Mouse (Mus musculus) CD4-positive, CD25-positive, alpha-beta regulatory T cell, adult 2 months (primary cell): ENCODE measurements around the gene Vwce.

ENCODE experiments used
- DNase-seq: peaks from one replicate; pipeline ENCODE4 v3.0.0-alpha.2; 2012; ENCODE audit warnings: low read depth, low spot score

Gene Vwce

DNA sequence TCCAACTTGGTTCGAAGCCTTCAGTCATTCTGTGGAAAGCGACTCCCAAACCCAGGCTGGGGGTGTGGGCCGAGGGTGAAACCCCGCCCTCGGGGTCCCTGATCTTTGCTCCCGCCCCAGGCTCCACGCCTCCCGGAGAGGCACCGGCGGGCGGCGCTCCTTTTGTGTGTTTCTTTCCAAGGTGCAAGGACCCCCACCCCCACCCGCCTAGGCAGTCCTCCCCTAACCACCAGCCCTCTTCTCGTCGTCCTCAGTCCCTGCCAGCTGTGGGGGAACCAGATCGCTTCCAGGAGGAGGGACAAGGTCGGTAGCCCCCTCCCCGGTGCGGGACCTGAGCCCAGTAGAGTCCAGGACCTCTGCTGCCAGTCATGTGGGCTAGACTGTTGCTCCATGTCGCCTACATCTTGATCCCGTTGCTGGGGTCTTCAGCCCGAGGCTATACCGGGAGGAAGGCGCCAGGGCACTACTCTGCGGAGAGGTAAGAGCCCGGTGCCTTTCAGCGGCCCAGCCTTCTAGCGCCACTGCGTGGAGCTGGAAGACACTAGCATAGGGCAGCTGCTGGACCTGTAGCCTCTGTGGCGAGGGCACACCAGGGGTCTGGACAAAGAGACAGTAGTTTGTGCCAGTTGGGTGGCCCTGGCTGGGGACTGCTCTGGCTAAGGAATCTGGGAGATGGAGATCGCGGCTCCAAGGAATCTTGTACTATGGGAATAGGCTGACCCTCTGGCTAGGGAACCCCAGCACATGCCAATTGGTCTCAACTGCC is at the start of gene Vwce:
Gene Vwce (plus strand): TSS at position 108 of the 766 bp plus-strand sequence.
- peak; percentile 39 for DNase-seq

DNA sequence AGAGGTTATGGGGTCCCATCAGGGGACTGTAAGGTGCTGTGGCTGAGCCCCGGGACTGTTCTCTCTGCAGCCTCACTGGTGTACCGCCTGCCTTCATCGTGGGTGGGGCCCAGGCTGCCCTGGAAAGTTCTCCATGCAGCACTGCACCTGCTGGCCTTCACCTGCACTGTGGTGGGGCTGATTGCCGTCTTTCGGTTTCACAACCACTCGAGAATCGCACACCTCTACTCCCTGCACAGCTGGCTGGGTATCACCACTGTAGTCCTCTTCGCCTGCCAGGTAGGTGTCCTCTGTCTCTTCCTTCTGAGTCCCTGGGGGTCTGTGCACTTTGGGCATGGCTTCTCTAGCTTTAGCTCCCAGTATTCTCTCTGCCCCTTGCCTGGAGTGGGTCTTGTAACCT is 48.9 kb upstream of the Vwce start:
- DNase-seq: no peak

DNA sequence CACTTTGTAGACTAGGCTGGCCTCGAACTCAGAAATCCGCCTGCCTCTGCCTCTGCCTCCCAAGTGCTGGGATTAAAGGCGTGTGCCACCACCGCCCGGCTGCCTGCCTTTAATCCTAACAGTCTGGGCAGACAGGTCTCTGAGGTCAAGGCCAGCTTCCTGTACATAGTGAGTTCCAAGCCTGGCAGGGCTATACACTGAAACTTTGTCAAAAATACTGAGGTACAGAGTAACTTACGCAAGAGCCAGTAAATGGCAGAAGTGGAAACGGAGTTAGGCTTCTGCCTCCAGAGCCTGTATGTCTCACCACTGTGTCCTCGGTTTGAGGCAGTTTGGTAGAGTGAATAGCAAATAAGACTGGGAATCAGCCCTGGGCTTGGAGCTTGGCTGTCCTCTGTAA is 46.8 kb upstream of the Vwce start:
- no peak for DNase-seq

DNA sequence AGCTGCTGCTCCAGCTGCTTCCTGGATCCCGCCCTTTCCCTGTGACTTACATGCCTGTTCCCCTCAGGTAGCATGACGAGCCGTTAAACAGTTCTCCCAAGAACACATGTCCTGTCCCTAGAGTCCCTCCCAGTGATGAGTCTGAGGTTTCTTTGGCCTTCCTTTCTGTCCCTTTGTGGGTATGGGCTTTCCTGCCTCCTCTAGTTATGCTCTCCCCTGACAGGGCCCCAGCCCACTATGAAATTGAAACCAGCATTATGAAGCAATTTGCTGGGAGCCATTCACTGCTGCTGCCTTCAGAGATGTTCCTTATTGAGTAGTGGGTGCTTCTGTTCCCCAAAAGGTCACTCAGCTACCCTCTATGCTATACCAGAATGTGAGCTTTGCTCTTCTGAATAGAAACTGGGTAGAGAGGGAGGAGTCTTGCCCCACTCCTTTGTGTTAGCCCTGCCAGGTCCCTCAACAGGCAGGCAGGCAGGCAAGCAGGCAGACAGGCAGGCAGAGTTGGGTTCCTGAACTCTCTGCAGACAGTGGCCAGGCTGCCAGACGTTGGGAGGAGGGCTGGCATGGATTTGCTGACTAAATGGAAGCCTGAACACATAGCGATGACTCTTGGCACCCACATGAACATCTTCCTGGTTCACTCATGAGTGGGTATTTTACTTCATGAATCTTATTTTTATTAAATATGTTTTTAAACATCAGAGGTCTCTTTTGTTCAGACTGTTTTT is 44.7 kb upstream of the Vwce start:
- no peak for DNase-seq

DNA sequence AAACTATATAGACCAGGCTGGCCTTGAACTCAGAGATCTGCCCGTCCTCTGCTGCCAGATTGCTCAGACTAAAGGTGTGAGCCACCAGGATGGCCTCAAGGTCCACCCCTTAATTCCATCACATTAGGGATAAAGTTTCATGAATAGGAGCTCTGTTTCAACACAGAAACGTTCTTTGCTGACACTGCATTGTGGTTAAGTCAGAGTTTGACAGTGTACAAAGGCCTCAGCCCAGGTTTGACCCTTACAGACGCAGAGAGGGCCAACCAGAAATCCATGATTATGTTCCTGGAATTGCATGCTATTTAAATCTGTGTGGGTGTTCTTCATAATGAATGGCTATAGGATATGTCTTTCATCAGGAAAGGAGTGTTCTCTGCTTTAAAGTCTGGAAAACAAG is 43.7 kb upstream of the Vwce start:
- DNase-seq: no peak

DNA sequence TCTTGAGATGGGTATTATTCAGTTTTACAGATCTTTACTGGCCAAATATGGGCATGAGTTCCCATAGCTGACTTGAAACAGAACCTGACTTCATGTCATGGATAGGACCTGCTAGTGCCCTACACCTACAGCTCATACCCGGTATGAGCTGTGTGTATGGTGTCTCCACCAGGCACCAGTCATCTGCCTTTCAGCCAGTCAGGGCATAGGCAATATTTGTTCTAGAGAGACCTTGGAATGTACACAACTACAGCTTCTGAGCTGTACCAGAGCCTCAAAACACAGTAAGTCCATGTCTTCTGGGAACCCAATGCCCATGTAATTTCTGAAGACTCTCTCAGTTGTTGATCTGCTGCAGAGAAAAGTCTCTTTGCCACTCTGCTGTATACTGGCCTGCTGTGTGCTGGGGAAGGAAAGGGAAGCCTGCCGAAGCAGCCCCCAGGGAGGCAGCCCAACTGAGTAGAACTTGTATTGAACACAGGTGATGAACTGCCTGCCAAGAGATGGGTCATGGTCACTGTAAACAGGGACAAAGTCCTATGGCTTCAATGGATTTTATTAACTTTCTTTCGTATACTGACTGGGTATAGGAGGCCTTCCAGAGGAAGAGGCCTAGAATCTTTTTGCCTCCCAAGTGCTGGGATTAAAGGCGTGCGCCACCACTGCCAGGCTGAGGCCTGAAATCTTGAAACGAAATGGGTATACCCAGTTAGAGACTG is 42.2 kb upstream of the Vwce start:
- DNase-seq: no peak

DNA sequence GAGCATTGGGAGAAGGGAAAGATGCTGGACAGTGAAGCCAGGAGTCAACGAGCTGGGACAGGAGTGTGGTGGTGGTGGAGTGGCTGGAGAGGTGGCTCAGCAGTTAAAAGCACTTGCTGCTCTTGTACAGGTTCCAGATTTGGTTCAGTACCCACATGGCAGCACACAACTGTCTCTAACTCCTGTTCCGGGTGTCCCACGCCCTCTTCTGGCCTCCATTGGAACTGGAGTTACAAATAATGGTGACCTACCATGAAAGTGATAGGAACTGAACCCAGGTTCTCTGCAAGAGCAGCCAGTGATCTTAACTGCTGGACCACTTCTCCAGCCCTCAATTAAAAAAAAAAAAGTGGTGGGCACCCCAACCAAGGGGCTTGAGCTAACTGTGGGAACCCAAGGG is 35.8 kb upstream of the Vwce start:
- DNase-seq: peak; percentile 55

DNA sequence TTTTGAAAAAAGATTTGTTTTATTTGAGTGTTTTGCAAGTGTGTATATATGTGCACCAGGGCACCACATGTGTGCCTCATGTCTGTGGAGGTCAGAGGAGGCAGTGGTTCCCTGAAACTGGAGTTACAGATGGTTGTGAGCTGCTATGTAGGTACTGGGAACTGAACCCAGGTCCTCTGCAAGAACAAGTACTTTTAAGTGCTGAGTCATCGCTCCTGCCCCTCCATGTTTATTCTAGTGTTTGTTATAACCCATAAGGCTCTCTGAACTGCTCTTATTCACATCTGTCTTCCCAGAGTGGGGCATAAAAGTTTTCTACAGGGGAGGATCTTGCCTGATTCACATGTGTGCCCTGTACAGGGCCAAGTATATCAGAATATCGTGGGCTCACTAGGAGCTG is 34.4 kb upstream of the Vwce start:
- DNase-seq: no peak

DNA sequence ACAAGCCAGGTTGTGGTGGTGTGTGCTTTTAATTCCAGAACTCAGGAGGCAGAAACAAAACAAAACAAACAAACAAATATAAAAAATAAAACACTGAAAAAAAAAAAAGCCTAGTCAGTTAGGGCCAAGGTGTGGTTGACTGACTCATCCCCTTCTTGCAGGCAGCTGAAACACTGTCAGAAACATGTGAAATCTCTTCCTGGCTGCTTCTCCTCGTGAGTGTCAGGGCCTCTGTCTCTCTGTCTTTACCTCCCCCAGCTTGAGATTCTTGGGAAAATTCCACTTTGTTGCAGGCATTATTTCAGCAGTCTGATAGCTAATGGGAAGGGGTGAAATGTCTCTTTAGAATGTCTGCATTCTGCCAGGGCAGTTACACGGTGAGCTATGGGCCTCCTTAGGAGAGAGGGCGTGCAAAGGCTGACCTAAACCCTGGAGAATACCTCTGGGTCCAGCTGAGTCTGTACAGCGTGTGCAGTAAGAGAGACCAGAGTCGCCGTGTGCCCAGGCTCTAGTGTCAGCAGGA is 31.7 kb upstream of the Vwce start:
- DNase-seq: no peak

DNA sequence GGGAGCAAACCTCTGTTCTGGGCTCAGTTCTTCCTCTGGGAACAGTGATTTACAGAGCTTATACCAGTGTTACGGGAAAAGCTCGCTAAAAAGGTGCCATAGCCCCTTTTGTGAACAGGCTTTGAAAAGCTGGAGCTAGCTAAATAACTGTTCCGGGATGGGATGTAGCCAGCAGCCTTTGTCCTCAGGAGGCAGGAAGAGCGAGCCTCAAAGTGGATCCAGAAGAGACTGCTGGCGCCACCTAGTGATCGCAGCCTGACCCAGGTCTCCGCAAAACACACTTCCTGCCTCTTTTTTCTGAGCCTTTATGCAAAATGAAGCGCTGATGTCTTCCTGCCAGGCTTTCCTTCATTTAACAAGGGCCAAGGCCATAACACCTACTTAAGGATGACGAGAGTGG is 31.2 kb upstream of the Vwce start:
- DNase-seq: peak; percentile 95

DNA sequence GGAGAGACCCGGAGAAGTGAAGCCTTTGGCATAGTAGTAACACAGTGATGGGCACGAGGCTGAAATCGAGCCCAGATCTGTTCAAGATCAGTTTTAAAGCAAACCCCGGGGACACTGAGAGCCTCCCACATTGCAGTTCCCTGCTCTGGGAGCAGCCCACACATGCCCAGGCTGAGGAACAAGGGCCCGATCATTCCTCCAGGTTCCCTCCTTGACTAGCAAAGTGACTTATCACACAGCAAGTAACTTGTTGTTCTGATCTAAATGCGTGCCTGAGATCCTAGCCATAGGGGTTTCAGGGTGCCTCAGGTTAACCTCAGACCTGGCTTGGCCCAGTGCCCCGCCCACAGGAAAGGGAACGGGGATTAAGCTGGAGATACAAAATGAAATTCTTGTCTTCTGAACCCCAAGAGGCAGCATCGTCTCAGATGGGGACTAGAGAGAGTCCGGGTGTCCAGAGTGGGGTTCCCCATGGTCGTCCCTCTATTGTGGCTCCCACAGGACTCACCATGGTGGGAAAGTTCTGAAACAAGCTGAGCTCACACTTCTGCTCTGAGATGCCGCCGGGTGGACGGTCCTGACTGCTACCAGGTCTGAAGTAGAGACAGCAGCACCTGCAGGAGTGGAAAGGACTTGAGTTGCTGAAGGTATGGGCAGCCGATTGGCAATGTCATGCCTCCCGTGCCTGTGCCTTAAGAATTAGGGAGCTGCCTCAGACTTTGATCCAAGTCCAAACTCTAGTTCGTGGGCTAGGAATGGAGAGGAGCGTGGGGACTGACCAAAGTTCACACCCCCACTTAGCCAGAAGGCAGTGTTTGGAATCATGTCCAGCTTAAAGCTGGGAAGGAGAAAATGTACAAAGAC is 30.1 kb upstream of the Vwce start:
- DNase-seq: peak; percentile 17

DNA sequence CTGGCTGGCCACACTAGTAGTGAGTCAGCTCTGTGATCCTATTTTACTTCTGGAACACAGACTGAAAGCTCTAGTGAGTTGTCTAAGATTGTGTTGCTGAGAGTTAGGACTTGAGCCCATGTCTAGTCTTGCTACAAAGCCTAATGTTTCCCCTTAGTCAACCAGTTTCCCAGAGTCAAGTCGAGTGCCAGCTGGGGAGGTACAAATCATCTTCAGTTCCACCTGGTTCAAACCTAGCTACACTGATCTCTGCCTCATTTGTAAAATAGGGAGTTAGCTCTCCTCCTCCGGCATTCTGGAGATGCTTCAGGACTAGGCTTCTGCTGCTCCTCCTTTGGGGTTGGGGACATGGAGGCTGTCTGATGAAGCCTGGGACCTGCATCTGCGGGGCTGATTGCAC is 29.5 kb upstream of the Vwce start:
- no peak for DNase-seq

DNA sequence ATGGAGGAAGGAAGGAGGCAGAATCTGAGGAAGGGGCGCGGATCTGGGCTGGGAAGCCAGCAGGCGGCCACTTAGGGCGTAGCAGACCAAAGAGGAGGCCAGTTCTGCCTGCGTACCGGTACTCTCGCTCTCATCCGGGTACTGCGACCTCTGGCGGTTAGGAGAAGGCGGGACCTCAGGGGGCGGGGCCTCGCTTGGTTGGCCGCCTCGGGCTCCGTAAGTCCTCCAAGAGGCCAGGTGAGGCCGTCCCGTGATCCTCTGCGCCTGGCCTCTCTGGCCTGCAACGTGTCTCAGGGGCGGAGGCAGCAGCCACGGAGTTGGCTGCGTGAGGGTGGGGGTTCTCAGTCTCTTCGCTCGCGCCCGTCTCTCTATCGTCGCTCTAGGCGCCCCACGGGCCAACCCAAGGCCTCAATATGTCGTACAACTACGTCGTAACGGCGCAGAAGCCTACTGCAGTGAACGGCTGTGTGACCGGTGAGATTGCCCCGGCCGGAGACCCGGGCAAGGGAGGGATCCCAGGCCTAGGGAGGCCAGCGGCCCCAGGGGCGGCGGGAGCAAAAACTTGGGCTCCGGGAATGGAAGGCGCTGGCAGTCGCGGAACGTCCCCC is 28.6 kb upstream of the Vwce start, which contains the start of the genes Ddb1 and Tkfc:
Gene Ddb1 (plus strand): TSS at position 35 of the 608 bp plus-strand sequence.
Gene Tkfc (minus strand): TSS at position 362 of the 608 bp plus-strand sequence.
- DNase-seq: peak; percentile 99

DNA sequence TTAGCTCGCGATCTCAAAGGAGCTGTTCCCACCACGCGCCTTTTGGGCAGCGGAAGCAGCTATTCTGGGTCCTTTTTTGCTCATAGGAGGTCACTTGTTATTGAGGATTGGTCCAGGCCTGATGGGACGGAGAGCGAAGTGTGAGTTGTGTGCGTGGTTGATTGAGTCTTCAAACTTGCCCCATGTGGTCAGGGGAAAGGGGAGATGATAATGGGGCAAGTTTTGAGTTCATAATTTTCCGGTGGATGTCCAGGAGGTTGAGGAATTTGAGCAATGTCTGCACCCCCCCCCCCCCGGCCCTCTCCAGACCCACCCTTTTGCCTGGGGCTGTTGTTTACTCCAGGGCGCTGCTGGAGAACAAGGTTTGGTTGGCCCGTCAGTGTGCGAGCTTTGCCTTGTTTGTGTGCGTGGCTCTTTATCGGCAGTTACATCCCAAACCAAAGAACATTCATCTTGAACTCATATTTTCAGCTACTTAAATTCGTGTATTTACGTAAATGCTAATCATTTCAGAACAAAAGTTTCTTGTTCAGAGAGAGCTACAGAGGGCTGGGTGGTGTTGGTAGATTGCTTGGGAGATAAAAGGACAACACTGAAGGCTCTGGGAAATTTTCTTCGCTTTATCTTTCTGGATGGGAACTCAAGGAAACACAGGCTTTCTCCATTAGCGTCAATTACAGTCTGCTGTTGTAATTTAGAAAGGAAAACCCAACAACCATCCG is 28.0 kb upstream of the Vwce start:
- peak; percentile 41 for DNase-seq

DNA sequence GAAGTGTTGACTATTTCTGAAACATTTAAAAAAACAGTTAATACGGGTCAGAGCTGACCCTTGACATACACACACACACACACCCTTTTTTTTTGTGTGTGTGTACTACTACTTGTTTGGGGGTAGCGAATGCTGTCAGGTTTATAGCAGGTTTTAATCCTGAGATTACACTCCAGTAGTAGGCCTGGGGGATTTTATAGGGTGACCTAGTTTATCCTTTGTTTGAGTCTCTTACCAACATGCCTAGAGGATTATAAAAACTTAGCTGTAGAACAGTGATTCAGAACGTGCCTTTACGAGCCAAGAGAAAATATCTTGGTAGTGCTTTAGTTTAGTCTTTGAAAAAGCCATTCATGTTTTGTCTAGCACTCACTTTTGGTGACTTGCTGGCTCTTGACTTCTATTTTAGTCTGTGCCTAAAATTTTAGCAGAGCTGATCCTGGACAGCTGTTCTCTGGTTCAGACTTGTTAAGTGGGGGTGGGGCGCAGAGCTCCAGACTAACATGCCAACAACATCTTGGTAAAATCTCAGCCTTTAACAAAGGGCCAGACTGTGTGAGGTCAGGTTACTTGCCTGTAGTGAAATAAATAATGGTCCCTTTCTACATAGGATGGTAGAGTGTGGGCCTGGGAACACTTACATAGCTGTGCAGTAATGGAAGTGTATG is 25.3 kb upstream of the Vwce start:
- no peak for DNase-seq

DNA sequence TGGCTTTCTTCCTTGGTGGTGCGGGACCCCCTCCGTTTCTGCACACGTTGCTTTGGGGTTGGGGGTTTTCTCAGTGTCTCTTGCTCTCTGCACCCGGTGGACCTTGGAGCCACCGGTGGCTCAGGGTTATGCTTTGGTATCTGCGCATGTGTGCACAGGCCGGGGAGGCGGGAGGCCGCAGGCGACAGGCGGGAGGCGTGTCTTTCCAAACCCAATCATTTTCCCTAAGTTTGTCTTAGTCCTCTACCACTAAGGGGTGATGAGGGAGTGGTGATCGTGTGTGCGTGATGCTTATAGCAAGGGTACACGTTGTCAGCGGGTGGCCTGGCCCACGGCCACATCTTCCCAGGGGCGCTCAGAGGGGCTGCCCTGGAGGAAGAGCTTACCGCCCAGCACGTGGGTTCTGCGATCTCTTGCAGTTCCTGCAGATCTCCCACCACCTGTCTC is 882 bp downstream of the Vwce start:
- DNase-seq: peak; percentile 28

DNA sequence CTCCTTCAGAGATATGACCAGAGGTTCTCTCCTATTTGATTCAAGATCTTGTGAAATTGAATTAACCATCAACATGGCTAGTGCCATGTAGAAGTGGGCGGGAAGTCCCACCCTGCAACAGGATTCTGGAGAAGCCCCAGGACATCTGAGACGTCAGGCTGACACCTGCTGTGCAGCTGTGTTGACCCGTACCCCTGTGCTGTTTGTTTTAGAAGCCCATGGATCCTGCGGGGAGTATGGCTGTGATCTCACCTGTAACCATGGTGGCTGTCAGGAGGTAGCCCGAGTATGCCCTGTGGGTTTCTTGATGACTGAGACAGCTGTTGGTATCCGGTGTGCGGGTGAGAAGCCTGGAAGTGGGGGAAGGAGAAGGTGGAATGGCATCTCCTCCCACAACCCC is 3.8 kb downstream of the Vwce start:
- DNase-seq: no peak

DNA sequence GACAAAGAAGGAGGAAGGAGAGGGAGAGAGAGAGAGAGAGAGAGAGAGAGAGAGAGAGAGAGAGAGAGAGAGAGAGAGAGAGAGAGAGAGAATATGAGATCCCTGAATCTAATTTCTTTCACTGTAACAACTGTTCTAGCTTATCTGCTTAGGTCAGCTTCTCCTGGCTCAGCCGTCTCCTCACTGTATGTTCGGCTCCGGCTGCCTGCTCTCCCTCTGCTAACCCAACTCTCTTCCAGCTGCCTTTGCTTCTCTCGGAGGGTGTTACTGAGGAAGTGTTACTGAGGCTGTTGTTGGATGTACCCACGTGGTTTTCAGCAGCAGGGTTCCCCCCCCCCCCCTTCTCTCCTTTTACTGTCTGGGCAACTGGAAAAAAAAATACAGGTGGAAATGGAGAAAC is 6.1 kb downstream of the Vwce start:
- DNase-seq: no peak

DNA sequence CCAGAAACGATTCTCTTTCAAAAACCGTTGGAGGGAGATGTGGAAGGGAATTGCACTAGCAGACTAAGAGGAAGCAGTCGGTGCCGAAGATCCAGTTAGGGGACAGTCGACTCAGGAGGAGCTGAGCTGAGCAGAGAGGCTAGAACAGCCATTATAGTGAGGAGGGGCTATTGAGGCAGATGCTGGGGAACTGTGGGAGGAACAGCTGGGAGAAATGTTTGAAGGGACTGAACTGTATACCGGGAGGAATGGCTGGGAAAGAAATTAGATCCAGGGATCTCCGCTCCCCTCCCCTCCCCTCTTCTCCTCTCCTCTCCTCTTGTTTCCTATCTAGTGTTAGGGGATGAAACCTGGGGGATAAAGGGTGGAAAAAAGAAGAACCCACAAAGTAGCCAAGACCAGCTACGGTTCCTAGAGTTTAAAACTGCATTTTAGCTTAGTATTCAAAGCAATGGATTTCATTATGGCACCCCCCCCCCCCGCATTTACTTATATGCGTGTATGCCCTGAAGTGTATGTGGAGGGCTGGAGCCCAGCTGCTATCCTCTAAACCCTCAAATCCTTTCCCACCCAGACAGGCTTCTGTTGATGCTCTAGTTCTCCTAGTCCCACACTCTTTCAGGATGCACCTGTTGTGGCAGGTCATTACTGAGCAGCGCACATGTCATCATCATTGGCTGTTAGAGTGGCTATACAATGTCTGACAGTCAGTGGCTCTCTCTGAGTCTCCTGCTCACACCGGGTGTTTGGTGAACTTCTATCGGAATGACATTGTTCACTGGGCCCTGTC is 6.8 kb downstream of the Vwce start:
- DNase-seq: no peak
